Mouse (Mus musculus): ENCODE measurements around the gene Fxr1.

DNA sequence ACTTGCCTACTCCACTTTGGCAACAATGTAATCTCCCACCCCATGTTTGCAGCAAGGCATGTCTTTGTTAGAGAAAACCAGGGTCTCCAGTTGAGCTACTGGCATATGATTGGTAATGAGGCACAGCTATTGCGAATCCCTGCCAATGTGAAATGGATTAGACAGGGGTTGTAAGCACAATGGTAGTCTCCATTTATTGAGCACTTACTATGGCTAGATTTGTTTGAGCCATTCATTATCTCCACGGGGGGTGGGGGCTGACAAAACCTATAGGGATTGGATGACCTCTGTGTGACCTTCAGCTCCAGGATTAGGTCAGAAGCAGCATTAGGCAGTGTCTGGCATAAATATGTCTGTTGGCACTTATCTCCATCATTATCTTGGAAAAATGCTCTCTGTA is 83.1 kb downstream of the Fxr1 start:
- TF ChIP-seq CTCF (conservative IDR thresholded peaks at IDR 0.05; ENCODE audit: low read length) (no peak), POU5F1 (IDR thresholded peaks at IDR 0.05; ENCODE audit: borderline replicate concordance, low read length) (no peak), NANOG (IDR thresholded peaks at IDR 0.05; ENCODE audit: borderline replicate concordance, low read length) (peak; percentile 60; the same call in 1 of the 2 replicates)
